Mouse (Mus musculus): ENCODE measurements around the gene Csrp3.
A peak's percentile ranks its signal among the peaks of the same experiment; 100 is the strongest.

The Csrp3 gene

DNA sequence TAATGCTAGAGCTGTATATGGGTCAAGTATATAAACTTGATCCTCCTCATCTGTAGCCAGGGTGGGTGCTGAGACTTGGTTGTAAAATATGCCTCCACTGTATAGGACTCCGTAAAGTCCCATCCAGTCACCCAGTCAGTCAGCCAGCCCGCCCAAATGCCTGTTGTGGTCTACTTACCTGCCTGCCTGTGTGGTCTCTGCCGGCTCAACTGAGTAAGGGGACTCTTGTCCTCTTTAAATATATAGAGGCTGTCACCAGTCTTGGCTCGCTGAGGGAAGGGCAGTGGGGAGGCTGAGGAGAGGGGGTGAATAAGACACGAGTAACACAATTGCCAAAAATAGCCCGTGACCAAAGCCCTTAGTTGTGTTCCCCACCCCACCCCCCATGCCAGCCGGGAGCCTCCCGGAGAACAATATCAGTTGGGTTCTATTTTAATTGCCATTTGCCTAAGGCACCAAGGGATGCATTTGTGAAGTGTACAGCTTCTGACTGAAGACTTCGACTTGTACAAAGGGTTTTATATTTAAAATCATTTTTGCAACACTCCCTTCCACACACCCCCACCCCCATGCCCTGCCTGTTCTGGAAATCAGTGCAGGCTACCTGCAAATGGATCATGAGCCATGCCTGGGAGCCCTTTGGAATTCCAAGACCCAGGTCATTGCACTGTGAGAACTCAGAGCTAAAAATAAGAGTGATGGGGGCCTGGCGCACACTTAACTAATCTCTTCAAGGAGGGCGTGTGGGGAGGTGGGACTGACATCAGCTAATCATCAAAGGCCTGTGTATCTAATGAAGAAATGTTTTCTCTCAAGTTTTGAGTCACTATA lies at the start of gene Csrp3:
Gene Csrp3, minus strand, starts transcription at position 214 of the 831 bp plus-strand sequence.
- DNase-seq = no peak

DNA sequence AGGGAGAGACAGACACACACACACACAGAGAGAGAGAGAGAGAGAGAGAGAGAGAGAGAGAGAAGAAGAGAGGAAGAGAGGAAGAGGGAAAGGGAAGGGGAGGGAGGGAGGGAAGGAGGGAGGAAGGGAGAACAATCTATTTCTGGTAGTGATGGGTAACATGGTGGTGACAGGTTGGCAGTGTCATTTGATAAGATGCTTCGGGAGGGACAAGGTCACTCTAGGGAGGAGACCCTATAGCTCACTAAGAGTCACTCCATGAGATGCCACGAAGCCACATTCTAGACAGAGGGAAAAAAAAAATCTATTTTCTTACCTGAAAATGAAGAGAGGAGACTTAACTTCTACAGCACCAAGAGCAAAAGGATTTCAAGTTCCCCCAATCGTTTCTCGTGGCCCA lies 48.2 kb upstream of the Csrp3 start:
- DNase-seq = no peak

DNA sequence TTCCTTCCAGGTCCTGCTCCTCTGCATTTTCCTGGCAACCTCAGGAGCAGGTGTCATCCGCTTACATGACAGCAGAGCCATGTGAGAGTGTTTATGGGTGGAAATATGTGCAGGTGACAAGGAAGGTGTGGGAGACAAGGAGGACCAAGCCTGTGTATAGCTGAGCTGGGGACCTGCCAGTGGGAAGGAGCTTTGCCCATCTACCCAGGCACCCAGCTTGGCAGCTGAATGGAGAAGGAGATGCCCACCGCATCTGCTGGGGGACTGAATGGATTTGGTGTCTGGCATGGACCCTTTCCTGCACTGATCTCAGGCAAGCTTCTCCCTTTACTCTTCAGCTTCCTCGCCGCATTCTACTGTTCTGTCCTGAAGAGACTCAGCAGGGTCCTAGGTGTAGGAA lies 47.6 kb upstream of the Csrp3 start:
- DNase-seq = no peak

DNA sequence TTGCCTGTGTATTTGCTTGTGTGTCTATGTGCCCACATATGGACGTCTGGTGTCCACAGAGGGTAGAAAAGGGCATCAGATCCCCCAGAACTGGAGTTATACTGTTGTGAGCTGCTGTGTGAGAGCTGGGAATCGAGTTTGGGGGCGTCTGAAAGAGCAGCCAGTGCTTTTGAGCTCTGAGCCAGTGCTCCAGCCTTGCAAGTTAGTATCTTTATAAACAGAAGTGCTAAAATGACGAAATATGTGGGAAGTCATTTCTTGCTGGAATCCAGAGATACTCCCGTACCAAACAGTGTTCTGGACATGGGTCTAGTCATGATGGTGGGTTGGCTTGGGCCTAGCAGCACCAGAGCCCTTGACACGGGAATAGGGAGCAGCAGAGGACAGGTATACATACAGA lies 46.9 kb upstream of the Csrp3 start:
- no peak for DNase-seq

DNA sequence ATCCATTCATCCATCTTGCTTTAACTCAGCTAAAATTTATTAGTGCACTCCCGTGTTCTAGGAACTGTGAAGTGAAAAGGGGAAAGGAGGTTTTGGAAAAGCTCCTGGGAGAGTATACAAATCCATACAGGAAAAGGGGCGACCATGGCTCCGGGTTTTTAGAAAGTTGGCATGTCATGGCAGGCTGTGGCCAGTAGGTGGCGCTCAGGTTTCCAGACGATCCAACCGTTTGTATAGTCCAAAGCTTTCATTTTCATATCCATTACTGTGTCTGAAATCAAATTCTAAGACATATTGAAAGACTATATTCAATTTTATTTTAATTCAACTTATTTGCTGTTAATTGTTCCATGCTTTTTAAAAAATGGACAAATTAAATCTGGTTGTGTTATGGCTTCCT lies 46.3 kb upstream of the Csrp3 start:
- DNase-seq = peak; percentile 78

DNA sequence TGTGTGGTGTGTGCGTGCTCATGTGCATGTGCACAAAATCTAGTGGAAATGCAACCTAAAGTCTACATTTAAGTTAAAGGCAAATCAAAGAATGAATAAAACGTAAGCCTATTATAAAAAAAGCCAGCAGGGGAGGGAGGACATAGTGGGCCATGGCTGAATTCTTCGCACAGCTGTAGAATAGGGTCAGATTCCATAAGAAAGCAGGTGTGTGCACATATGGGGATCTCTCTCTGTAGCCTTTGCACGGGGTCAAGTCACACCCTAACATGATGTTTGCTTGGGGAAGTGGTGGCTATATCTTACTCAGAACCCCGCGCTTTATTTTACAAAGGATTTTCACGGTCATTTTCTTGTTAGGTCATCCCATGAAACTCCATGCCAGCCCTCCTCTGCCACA lies 45.3 kb upstream of the Csrp3 start:
- DNase-seq = no peak

DNA sequence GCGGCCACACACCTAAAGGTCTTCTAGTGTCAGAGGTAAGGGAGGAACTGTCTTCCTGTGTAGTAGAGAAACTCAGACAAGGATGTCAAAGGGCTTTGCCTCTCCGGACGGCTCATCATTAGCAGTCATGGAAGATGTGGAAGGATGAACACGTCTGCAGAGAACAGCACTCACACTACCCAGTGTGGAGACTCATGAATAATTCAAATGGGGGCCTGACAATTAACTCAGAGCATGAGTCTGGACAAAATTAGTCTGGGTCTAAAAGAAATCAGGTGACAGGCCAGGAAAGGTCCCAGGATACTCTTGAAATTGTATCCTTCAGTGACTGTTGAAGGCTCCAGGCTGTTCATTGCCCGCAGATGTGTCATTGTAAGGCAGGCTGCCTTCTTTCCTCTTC lies 43.2 kb upstream of the Csrp3 start:
- DNase-seq = no peak

DNA sequence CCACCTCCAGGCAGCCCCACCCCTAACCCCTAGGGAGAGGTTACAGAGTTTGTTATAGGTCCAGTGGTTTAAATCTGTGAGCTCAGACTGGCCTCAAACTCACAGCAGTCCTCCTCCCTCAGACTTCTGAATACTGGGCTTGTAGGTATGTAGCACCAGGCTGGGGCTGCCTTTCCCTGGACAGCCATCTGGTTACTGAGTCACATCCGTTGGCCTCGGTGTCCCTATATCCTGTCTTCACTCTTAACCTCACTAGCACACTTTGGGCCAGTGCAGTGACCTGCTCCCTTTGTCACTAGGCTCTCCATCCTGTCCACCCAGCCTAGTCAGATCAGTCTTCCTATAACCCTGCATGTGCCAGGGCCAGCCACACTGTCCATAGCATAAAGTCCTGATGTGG lies 40.9 kb upstream of the Csrp3 start:
- DNase-seq = no peak

DNA sequence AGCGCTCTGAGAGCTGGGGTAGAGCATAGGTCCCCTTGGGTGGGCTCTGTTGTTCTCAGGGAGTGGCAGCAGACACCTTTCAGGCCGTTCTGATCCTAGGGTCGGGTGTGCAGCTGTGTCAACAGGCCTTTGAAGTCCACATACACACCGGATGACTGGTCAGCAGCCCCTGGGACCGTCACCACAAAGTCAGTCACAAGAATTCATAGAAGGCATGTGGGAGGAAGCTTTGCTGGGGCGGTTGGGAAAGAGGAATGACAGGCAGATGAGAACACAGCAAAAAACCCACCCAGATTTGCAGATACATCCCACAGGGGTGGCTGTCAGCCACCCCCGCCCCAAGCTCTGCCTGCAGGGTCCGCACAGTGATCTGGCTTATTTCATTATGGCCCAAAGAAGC lies 40.1 kb upstream of the Csrp3 start:
- DNase-seq = no peak

DNA sequence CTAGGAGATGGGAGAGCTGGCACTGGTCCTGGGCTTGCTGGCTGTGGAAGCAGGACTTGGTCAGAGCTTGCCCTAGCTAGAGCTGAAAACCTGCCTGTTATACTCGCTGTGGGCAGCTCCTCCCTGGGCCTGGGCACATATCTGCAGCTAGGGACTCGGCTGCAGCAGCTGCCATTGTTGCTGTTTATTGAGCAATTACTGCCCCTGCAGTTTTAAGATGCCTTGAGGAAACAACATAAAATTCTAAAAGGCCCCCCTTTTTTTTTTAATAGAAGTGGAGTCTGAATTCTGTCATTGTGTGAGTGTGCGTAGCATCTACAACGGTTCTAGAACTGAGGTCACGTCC lies 36.4 kb upstream of the Csrp3 start:
- DNase-seq = no peak

DNA sequence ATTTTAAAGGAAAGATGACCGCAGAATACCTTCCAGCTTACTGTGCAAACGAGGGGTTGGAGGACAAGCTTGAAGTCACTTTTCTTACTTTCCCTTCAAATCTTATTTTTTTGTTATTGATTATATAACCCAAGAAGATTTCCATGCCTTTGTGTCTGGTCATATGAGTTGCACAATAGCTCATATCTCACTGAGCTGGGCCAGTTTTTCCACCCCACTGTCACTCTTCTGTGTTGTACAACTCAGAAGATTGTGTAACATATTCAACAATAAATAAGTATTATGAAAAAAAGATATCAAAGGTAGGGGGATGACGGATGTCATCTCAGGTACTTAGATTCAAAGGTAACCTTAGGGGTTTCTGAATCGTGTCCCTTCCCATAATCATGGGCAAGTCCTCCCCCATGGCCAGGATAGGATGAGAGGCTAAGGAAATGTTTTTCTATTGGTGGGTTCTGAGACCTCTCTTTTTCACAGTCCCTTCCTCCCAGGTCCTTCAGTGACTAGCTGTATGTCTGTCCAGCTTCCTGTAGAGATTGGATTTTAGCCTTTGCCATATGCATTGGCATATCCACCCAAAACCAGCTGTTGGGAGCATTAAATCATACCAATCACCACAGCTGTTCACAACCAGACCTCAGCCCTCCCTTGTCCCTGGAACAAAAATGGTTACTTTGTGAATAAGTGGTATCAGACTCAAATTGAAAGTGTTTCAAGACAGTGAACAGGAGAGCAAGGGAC lies 35.9 kb upstream of the Csrp3 start:
- no peak for DNase-seq

DNA sequence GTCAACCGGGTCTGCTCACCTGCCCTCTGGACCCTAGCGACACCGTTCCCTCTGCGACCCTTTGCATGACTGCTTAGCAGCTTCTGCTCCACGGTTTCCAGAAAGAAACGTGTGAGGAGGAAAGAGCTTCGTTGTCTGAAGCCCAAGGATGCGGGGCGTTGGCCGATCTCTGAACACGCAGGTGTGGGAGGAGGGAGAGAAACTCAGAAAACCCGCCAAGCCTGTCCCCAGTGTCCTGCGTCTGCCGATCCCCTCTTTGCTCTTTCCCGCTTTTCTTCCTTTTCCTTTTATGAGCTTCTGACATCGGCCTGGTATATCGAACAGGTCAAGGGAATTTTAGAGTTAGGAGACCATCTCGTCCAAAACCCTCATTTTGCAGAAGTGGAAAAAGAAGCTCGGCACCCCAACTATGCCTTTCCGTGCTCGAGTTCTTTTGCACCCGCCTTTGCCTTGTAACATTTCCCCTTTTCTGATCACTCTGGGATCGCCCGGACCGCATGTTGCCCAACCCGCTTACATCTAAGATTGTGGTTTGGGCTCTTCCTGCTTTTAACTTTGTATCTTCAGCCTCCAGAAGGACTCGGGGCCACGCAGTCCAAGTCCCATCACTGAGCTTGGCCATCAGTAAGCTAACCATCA lies 34.3 kb upstream of the Csrp3 start:
- peak; percentile 22 for DNase-seq

DNA sequence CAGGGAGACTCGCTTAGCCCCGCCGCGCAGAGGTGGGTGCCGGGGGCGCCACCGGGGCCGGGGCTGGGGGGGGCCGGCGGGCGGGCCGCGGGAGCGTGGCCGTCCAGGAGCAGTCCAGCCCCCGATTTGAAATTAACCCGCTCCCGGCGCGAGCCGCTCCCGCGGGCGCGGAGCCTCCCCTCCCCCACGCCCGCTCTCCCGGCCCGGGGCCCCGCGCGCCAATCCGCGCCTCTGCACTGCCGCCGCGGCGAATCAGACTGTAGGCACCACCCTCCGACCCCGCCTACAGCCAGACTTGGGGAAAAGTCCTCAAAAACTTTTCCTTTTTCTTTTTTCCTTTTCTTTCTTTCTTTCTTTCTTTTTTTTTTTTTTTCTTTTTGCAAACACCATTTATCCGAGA lies 33.7 kb upstream of the Csrp3 start, which contains the start of gene E2f8:
Gene E2f8, minus strand, starts transcription at position 111 of the 400 bp plus-strand sequence.
- peak; percentile 75 for DNase-seq

DNA sequence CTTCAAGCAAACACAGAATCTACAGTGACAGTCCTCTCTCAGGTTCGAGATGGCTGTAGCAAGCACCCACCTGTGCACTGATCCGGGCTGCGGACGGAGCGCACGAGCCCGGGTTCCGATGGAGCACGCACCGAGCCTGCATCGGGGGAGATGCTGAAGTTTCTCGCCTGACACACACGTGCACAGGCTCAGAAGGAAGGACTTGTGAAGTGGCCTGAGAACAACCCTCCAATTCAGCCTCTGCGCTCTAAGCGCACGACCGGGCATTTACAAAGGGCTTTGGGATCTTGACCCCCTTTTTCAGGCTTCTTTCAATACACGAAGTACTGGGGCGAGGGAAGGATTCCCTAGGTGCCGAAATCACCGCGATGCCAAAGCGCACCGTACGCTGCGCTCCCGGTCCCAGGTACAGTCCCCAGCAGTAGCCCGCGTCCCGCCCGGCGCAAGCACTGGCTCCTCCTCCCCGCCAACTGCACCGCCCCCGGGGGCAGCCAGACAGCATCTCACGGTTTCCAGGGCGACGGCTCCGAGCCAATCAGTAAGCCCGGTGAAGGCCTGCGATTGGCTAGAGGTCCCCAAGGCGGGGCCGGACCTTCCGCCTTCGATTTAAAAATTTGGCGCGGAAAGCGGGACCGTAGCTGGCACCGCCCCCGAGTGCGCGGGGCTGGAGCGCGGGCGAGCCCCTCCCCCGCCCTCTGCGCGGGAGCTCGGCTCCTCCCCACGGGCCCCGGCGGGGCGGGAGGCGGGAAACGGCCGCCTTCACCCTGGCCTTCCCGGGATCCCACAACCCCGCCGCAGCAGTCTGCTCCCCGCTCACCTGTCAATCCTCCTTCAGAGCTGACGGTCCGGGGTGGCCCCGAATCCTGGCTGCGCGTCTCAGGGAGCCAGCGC lies 33.0 kb upstream of the Csrp3 start:
- DNase-seq = peak; percentile 96

DNA sequence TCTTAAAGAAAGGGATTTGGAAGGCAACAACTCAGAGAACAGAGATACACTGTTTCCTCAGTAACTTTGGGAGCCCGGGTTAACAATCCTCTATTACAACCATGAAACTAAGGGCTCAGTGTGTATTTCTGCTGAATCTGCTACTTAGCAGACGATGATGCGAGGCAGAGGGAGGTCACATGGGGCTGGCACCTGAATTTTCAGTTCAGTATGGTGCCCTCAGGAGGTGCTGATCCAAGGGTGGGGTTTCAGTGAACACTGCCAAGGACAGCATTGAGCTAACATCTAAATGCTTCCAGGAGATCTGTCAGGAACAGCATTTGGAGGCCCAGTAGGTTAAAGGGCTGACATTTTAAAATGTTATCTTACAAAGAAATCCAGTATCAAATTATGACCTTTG lies 31.7 kb upstream of the Csrp3 start:
- DNase-seq = no peak

DNA sequence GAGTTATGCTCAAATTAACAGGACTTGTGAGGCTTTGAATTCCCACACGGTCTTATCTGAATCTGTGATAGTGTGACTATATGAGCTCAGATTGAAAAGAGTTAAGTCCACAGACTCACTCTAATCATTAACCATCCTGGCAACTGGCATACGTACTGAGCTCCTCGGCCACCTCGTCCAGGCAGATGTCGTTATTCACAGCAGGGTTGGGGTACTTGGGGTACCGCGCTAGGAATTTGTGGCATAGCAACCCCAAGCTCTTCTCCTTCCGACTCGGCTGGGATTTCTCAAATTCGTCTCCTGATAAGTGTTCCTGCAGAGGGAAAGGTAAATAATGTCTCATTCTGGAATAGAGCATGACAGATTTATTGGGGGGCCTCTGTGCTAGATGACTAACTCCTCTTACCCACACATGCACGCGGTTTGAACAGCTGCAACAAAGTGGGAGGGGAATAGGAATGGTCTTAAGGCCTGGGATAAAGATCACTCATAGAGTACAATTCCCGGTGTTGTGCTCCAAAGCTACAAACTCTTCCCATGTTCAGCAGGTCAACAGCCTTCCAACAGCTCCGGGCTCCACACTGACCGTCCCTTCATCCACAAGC lies 30.1 kb upstream of the Csrp3 start:
- DNase-seq = no peak

DNA sequence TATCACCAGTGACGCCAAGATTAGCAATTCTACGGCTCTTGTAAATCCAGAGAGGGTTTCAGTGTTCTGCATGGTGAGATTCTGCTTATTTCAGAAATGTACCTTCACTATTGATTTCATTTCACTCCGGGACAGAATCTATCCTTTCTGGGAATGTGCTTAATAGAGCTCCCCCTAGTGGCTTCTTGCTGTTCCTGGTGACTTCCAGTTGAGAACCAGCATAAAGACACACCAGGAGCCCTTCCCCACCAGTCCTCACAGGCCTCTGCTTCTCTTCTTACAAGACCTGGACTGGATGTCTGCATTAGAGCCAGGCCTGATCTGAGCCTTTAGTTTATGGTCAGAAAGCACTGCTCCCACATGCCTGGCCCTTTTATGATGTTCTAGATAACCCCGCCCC lies 28.7 kb upstream of the Csrp3 start:
- DNase-seq = peak; percentile 61

DNA sequence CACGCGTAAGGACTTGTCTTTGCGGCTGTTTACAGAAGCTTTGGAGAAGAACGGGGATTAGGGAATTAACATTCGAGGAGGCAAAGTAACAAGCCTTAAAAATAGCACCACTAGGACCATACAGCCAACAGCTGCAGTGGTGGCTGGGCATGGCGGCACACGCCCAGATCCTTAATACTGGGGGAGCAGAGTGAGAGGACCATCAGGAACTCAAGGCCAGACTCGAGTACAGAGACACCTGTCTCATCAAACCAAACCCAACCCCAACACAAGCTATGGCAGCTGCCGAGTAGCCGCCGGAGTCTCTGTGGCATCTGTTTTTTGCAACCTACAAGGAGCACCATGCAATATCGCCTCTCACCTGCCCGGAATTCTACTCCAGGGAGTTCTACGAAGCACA lies 27.3 kb upstream of the Csrp3 start:
- DNase-seq = no peak

DNA sequence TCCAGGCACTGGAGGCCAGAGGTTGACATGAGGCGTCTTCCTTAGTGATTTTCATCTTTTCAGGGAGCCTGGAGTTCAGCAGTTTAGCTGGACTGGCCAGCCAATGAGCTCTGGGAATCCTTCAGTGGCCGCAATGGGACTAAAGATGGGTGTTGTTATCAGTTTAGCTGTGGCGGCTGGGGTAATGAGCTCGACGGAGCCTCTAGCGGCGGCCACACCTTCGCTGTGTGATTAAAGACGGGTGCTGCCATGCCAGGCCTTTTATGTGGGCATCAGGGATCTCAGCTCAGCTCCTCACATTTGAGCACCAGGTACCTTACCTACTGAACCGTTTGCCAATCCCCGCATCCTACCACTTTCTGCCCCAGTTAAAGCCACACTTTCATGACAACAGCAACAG lies 23.5 kb upstream of the Csrp3 start:
- DNase-seq = no peak

DNA sequence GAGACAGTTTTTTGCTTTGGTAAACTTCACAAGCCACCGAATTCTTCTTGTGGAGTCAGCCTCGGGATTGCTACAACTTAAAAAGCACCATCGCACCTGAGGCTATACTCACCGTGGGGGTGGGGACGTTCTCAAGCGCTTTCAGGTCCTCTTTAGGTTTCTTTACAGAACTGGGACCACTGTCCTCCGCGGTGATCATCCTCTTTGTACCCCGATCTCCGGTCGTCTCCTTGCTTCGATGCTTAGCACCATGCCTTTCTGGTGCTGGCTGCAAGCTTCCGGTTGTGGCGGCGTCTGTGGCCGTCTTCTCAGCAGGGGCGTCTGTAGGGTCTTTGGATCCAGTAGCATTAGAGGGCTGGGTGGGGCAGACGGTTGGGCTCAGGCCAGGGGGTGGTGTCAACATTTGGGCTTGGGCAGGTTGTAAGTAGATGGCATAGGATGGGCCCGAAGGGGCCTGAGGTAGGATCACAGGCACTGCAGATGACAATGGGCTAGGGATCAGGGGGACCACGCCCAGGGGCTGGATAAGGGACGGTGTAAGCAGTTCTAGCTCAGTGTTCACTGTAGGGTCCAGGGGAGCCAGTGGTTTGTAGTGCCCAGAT lies 22.8 kb upstream of the Csrp3 start:
- DNase-seq = no peak

DNA sequence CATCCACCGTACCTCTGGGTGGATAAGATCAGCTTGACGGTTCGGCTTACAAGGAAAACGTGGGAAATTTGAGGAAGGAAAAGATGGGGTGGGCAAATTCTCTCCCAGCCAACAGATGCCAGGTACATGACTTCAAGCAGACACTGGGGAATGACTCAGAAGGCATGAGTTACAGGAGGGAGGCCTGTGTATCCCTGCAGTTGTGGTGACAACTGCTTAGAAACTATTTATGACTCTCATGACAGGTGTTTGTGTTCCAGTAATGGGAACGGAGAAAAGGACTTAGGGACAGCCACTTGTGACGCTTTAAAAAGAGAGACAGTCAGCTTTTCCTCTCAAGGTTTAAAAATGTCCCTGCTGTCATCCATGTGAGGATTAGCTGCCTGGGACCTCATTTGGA lies 22.3 kb upstream of the Csrp3 start:
- DNase-seq = no peak

DNA sequence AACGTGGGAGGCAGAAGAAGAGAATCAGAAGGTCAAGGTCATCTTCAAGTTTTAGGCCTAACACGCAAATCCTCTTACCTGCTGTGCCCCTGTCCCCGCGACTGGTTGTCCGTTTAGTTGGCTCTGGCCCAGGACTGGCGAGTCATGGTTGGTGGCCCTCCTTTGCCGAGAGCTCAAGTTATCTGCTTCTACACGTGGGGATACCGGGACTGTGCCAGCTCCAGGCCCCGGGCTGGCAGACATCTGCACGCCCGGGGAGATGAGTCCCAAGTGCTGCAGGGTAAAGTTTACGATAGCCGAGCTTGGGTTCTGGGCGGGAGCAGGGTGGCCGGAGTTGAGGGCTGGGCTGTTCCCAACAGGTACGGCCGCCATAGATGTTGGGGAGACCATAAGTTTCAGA lies 19.7 kb upstream of the Csrp3 start:
- DNase-seq = no peak
